Mouse (Mus musculus): ENCODE data around the gene Hspa1b. TPM values are rescaled to one million over a fixed set of nuclear protein-coding genes. Genes with fewer than 3 reads are reported as not detected.
A peak's percentile ranks its signal among the peaks of the same experiment; 100 is the strongest.
"Not testable (repeated sequence)": the region's sequence is repeated elsewhere in the genome, so short reads cannot be mapped to it uniquely, and the experiment has no call there.

Gene Hspa1b
- 47.3 TPM for polyA plus RNA-seq (2021)

DNA sequence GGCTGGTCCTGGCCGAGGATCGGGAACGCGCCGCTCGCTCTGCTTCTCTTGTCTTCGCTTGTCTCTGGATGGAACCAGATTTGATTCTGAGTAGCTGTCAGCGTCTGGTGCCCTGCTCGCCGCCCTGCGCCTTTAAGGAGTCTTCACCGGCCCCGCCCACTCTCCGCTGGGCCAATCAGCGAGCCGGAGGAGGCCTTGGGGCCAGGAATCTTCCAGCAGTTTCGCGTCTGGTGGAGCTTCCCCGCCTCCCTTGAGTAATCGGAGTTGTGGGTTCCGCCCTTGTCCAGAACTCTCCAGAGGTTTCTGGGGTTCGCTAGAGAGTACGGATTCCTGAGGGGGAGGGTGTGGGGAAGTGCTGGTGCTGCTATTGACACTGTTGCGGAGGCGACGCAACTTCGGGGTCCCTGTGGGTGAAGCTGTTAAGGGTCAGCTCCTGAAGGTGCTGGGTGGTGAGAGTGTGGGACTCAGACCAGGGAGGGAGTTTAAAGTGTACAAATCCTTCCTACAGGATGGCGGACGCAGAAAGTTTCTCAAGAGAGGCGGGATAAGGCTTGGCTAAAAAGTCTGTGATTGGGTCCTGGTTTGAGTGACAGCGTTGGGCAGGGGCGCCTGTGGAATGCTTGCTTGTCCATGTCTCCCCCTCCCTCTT lies at the start of gene Hspa1b:
Gene Hspa1b (minus strand): TSS at position 109 of the 649 bp plus-strand sequence.
- in situ Hi-C loops (cut with MboI; ENCODE audit: low pct_unique_long_range_greater_than_20kb); POLR2A ChIA-PET; H3K27me3 ChIP-seq: not testable (repeated sequence)
- peak; percentile 82 for ATAC-seq
- peak; percentile 64 for DNase-seq (ENCODE audit: low read depth, low spot score)
- CTCF ChIA-PET: interaction anchor here (1.5 kb wide), 1 partner anchor 27 kb away, joined by 3 read pairs; no protein-coding TSS in a partner anchor

GRCm38 (mm10) chr17:35007387-35007991 lies 48.5 kb upstream of the Hspa1b start:
- POLR2A ChIA-PET: no interaction called here
- no peak for DNase-seq (ENCODE audit: low read depth, low spot score)
- in situ Hi-C loops (cut with MboI; ENCODE audit: low pct_unique_long_range_greater_than_20kb): no loop called here
- ATAC-seq: no peak
- H3K27me3 ChIP-seq: no peaks in the 10 kb centered on the region
- TF ChIP-seq CTCF (IDR thresholded peaks at IDR 0.05): no peak
- CTCF ChIA-PET: interaction anchor here (0.7 kb wide), 1 partner anchor 97 kb away, joined by 3 read pairs; no protein-coding TSS in a partner anchor

DNA sequence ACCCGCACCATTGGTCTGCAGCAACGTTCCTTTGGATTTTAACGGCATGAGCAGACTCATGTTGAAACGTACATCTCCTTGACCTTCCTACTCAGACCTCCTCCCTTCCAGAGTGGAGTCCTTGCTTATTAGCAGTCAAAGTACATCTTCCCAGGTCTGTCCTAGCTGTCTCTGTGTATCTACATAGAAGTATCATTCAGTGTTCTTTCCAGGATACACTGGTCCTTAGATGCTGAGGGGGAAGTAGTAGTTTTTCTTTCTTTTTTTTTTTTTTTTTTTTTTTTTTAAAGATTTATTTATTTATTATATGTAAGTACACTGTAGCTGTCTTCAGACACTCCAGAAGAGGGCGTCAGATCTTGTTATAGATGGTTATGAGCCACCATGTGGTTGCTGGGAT lies 46.9 kb upstream of the Hspa1b start:
- DNase-seq (ENCODE audit: low read depth, low spot score); ATAC-seq; in situ Hi-C loops (cut with MboI; ENCODE audit: low pct_unique_long_range_greater_than_20kb); H3K27me3 ChIP-seq; CTCF ChIA-PET; POLR2A ChIA-PET: not testable (repeated sequence)

DNA sequence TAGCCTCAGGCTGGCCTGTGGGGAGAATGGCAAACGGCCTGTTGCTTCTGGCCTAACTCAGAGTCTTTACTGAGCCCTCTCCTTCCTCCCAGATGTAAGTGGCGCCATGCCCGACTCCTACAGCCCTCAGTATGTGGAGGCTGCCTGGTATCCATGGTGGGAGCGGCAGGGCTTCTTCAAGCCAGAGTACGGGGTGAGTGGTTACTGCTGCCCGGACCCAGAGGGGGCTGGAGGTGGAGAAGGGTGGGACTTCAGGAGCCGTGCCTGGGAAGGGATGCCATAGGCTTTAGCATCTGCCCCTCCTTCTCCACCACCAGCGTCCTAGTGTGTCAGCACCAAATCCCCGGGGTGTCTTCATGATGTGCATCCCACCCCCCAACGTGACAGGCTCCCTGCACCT lies 46.1 kb upstream of the Hspa1b start:
- ChIA-PET POLR2A (no interaction called here), CTCF (no interaction called here)
- in situ Hi-C loops (cut with MboI; ENCODE audit: low pct_unique_long_range_greater_than_20kb): no loop called here
- H3K27me3 ChIP-seq: no peaks in the 10 kb centered on the region
- DNase-seq (ENCODE audit: low read depth, low spot score) (no peak), ATAC-seq (no peak)
- no peak for TF ChIP-seq CTCF (IDR thresholded peaks at IDR 0.05)

- ATAC-seq (no peak), DNase-seq (ENCODE audit: low read depth, low spot score) (no peak)
- no peak for TF ChIP-seq CTCF (IDR thresholded peaks at IDR 0.05)
- in situ Hi-C loops (cut with MboI; ENCODE audit: low pct_unique_long_range_greater_than_20kb): no loop called here
- ChIA-PET CTCF (no interaction called here), POLR2A (interaction anchor here (1.0 kb wide), 1 partner anchor 53 kb away, joined by 3 read pairs; no protein-coding TSS in a partner anchor)
- H3K27me3 ChIP-seq: no peaks in the 10 kb centered on the region
Observed at GRCm38 (mm10) chr17:35004075-35004717, 45.2 kb upstream of the Hspa1b start.

DNA sequence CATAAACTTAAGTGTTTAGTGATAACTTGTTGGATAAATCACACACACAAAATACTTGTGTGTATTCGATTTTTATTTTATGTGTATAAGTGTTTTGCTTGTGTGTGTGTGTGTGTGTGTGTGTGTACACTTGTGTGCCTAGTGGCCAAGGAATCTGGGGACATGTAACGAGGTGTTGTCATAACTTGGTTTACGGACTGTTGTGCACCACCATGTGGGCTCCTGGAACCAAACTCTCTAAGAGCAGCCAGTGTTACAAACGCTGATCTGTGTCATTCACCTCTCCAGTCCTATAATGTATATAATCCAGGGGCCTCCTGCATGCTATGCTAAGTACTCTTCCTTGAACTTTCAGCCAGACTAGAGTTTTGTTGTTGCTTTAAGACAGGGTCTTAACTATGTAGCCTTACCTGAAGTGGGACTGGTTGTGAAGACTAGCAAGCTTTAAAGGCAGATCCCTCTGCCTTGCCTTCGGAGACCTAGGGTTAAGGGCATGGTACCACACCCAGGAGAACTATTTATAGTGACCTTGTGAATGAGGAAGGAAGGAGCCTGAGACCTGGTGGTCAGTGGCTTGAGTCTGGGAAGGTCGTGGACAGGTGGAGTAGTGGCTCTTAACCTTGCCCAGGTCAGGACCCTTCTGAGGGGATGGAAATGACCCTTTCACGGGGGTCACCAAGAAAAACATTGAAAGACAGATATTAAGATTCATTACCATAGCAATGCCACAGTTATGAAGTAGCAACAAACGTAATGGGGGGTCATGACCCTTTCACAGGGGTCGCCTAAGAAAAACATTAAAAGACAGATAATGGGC lies 44.2 kb upstream of the Hspa1b start:
- TF ChIP-seq CTCF (IDR thresholded peaks at IDR 0.05): no peak
- ChIA-PET POLR2A (no interaction called here), CTCF (no interaction called here)
- no peak for DNase-seq (ENCODE audit: low read depth, low spot score)
- in situ Hi-C loops (cut with MboI; ENCODE audit: low pct_unique_long_range_greater_than_20kb): no loop called here
- ATAC-seq: no peak
- no peaks in the 10 kb centered on the region for H3K27me3 ChIP-seq

- H3K27me3 ChIP-seq: no peaks in the 10 kb centered on the region
- in situ Hi-C loops (cut with MboI; ENCODE audit: low pct_unique_long_range_greater_than_20kb): no loop called here
- DNase-seq (ENCODE audit: low read depth, low spot score): no peak
- no peak for ATAC-seq
- CTCF ChIA-PET: no interaction called here
- TF ChIP-seq CTCF (IDR thresholded peaks at IDR 0.05): no peak
- POLR2A ChIA-PET: interaction anchor here (0.5 to 1.3 kb wide), 5 partner anchors 10 to 119 kb away, joined by 3 to 6 read pairs (median 3); partner anchors contain the start of gene Gpank1
Observed at GRCm38 (mm10) chr17:35002153-35002865, 43.3 kb upstream of the Hspa1b start.

DNA sequence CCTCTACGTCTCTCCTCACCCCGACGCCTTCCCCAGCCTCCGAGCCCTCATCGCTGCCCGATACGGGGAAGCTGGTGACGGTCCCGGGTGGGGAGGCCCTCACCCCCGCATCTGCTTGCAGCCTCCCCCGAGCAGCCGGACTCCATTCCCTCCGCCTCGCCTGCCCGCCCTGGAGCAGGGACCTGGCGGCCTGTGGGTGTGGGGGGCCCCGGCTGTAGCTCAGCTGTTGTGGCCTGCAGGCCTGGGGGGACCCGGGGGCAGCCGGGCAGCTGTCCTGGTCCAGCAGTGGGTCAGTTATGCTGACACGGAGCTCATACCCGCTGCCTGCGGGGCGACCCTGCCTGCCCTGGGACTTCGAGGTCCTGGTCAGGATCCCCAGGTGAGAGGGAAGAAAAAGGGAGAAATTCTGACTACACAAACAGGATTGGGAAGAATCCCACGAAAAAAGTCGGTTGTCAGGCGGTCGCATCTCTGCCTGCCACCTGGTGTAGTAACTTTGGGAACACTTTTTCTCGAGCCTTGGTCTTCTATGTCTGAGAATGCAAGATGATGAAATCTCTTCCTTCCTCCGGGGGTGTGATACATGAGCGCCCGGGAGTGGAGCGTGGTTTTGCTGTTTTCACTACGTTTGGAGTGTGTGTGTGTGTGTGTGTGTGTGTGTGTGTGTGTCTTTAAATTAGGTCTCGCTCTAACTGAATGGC lies 42.6 kb upstream of the Hspa1b start:
- ChIA-PET CTCF (no interaction called here), POLR2A (interaction anchor here (0.5 to 1.3 kb wide), 5 partner anchors 11 to 239 kb away, joined by 3 to 6 read pairs (median 3); partner anchors contain the start of gene Gpank1)
- TF ChIP-seq CTCF (IDR thresholded peaks at IDR 0.05): no peak
- DNase-seq (ENCODE audit: low read depth, low spot score) (no peak), ATAC-seq (peak; percentile 23)
- in situ Hi-C loops (cut with MboI; ENCODE audit: low pct_unique_long_range_greater_than_20kb): no loop called here
- H3K27me3 ChIP-seq: no peaks in the 10 kb centered on the region

DNA sequence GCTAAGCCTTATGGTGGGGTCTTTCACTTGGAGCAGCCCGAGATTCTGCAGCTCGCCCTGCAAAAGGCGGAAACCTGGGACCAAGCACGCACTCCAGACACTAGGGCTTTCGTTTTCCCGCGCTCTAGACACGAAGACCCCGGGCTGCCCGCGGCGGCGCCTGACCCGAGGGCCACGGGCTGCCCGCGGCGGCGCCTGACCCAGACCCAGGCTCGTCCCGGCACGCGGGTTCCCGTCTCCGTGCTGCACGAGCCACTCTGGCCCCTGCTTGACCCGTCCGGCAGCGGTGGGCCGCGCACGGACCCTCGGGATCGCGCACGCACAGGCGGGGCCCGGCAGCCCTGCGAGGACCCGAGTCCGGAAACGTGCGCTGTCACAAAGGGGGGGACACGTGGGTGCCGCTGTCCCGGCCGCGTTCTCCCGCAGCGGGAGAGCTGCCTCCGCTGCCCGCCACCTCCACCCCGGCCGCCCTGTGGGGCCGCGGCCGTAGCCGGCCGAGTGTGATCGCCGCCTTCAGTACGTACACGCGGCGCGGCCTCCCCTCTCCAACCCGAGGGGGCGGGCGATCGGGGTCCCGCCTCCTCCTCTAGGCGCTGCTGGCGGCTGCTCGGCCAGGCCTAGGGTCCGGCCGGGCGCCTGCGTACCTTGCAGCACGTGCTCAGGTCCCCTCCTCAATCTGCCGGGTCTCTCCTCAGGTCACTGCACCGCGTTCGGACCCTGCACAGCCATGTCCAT lies 41.8 kb upstream of the Hspa1b start, which contains the start of gene Vars:
Gene Vars (plus strand): TSS at position 271 of the 735 bp plus-strand sequence.
- no peak for DNase-seq (ENCODE audit: low read depth, low spot score)
- ChIA-PET CTCF (interaction anchor here (1.1 kb wide), 1 partner anchor 48 kb away, joined by 3 read pairs; no protein-coding TSS in a partner anchor), POLR2A (interaction anchor here (0.6 to 1.3 kb wide), 5 partner anchors 11 to 240 kb away, joined by 3 to 6 read pairs (median 3); partner anchors contain the start of genes Clic1 and Gpank1)
- TF ChIP-seq CTCF (IDR thresholded peaks at IDR 0.05): no peak
- peak; percentile 72 for ATAC-seq
- in situ Hi-C loops (cut with MboI; ENCODE audit: low pct_unique_long_range_greater_than_20kb): no loop called here
- H3K27me3 ChIP-seq: no peaks in the 10 kb centered on the region

DNA sequence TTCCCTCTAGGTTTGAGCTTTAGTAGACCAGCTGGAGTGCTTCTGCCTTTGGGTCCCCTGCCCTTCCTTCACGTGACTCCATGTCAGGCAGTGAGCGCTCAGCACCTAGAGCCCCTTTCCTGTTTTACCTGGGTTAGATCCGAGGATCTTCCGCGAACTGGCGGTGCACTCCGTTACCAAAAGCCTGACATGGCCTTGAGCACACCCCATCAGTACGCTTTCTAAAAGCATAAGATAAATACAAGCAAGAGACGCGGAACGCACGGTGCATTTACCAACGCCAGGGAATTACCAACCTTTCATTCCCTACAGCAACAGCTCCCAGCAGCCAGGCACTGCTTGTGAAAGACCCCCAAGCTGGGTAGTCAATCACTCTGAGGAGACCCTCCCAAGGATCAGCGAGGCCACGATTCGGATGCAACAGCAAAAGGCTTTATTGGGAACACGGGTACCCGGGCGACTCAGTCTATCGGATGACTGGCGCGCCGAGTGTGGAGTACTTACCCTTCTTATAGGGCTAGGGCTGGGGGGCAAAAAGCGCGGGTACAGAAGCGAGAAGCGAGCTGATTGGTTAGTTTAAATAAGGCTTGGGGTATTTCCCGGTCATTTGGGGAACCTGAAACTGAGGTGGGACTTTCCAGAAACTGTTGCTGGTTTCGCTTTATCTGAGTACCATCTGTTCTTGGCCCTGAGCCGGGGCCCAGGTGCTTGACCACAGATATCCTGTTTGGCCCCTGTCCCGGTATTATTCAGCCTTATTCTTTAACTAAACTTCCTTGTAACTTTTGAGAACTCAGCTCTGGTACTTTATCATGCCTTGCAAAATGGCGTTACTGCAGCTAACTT lies 41.1 kb upstream of the Hspa1b start:
- ATAC-seq; H3K27me3 ChIP-seq; DNase-seq (ENCODE audit: low read depth, low spot score); in situ Hi-C loops (cut with MboI; ENCODE audit: low pct_unique_long_range_greater_than_20kb): not testable (repeated sequence)
- CTCF ChIA-PET: interaction anchor here (1.1 kb wide), 1 partner anchor 48 kb away, joined by 3 read pairs; no protein-coding TSS in a partner anchor
- POLR2A ChIA-PET: interaction anchor here (0.6 to 0.7 kb wide), 2 partner anchors 18 to 50 kb away, joined by 3 read pairs; partner anchors contain the start of gene Clic1
